Mouse (Mus musculus) forebrain, postnatal 0 days (tissue): ENCODE results near the gene Ms4a3. TPM values are rescaled to one million over a fixed set of nuclear protein-coding genes. Genes with fewer than 3 reads are reported as not detected.

ENCODE experiments used
- ATAC-seq: fragments of 200-750 bp; cut with Nextera tagmentation; 2 replicates; pipeline ENCODE4 v1.8.0; 2017; ENCODE audit warnings: mild to moderate bottlenecking, moderate library complexity
- DNase-seq: peaks from one replicate; pipeline ENCODE4 v3.0.0-alpha.2; 2015
- H3K27ac ChIP-seq: fragments of 300-500 bp; sonication (generic); 2 replicates; pipeline ENCODE4 v1.5.1; 2014; ENCODE audit warnings: low read depth, mild to moderate bottlenecking, antibody characterized with exemption, low read length, moderate library complexity, mixed read lengths
- H3K27me3 ChIP-seq: fragments of 300-500 bp; sonication (generic); 2 replicates; pipeline ENCODE4 v1.6.1; 2014; ENCODE audit warnings: mild to moderate bottlenecking, low read length, mixed read lengths; ENCODE audit not compliant: insufficient read depth
- H3K36me3 ChIP-seq: fragments of 300-500 bp; sonication (generic); 2 replicates; pipeline ENCODE4 v1.6.1; 2014; ENCODE audit warnings: mild to moderate bottlenecking, moderate library complexity; ENCODE audit not compliant: insufficient read depth
- H3K4me1 ChIP-seq: fragments of 300-500 bp; sonication (generic); 2 replicates; pipeline ENCODE4 v1.6.1; 2014; ENCODE audit warnings: antibody characterized with exemption; ENCODE audit not compliant: insufficient read depth
- H3K4me2 ChIP-seq: fragments of 300-500 bp; sonication (generic); 2 replicates; pipeline ENCODE4 v1.6.1; 2014; ENCODE audit warnings: low read depth, mild to moderate bottlenecking, moderate library complexity
- H3K4me3 ChIP-seq: fragments of 300-500 bp; sonication (generic); 2 replicates; pipeline ENCODE4 v1.5.1; 2014; ENCODE audit warnings: low read depth, low read length, mixed read lengths
- H3K9ac ChIP-seq: fragments of 300-500 bp; sonication (generic); 2 replicates; pipeline ENCODE4 v1.6.1; 2014; ENCODE audit warnings: mild to moderate bottlenecking
- H3K9me3 ChIP-seq: fragments of 300-500 bp; sonication (generic); 2 replicates; pipeline ENCODE4 v1.6.1; 2016; ENCODE audit warnings: low read length
- CTCF ChIP-seq: sonication (generic); IDR thresholded peaks from 2 replicates; pipeline ENCODE4 v1.5.1; 2016; ENCODE audit warnings: antibody characterized with exemption, control low read depth, low read depth
- WGBS: fragments of 180-500 bp; shearing (Covaris S2); extraction: QIAGEN DNeasy Blood & Tissue Kit; methylation state at CpG from one replicate; pipeline ENCODE4 v1.1.7; 2014; 5-methylcytosine and 5-hydroxymethylcytosine counted together
- polyA plus RNA-seq: library from polyadenylated mRNA; unstranded; fragments of >200 nt; fragmentation: Nextera tagmentation; extraction: Ambion mirVana; gene quantifications from 2 replicates; pipeline ENCODE4 v1.2.1, GENCODE M21; 2015
- total RNA-seq: library from RNA; depleted of rRNA; stranded (reverse); fragments of >200 nt; gene quantifications from 2 replicates; pipeline ENCODE4 v1.2.3, GENCODE M21; 2014

The Ms4a3 gene
- total and polyA plus RNA-seq, 2 experiments from 2014 or later: not detected

GRCm38 (mm10) chr19:11613776-11614443 is 26.7 kb downstream of the Ms4a3 start:
- no peaks in the 10 kb centered on the region for H3K27me3 ChIP-seq
- ATAC-seq (no peak), DNase-seq (no peak)
- no peaks in the 10 kb centered on the region for H3K36me3 ChIP-seq
- no peaks in the 10 kb centered on the region for H3K4me1 ChIP-seq
- H3K4me3 ChIP-seq: no peak overlapping the region
- H3K9me3 ChIP-seq: no peaks in the 10 kb centered on the region
- no peak overlapping the region for H3K4me2 ChIP-seq
- WGBS: 74% methylated on average over 8 of the region's 8 CpGs
- H3K27ac ChIP-seq: no peak overlapping the region
- TF ChIP-seq CTCF: no peak
- no peak overlapping the region for H3K9ac ChIP-seq

GRCm38 (mm10) chr19:11613084-11613483 is 27.6 kb downstream of the Ms4a3 start:
- whole genome bisulfite sequencing: 98% methylated on average over 1 of the region's 1 CpGs

GRCm38 (mm10) chr19:11612293-11612692 is 28.4 kb downstream of the Ms4a3 start:
- no peak for ATAC-seq
- Histone ChIP-seq H3K4me1 (no peaks in the 10 kb centered on the region), H3K4me3 (no peak overlapping the region), H3K4me2 (no peak overlapping the region), H3K27ac (no peak overlapping the region), H3K27me3 (no peaks in the 10 kb centered on the region), H3K9me3 (no peaks in the 10 kb centered on the region), H3K36me3 (no peaks in the 10 kb centered on the region), H3K9ac (no peak overlapping the region)
- TF ChIP-seq CTCF: no peak
- DNase-seq: no peak
- WGBS: 71% methylated on average over 2 of the region's 2 CpGs

More at GRCm38 (mm10) chr19:11613084-11613483, 27.6 kb downstream of the Ms4a3 start:
- H3K4me1 ChIP-seq: no peaks in the 10 kb centered on the region
- no peak overlapping the region for H3K4me3 ChIP-seq
- TF ChIP-seq CTCF: no peak
- DNase-seq (no peak), ATAC-seq (no peak)
- H3K36me3 ChIP-seq: no peaks in the 10 kb centered on the region
- no peaks in the 10 kb centered on the region for H3K9me3 ChIP-seq
- no peak overlapping the region for H3K4me2 ChIP-seq
- no peak overlapping the region for H3K9ac ChIP-seq
- H3K27ac ChIP-seq: no peak overlapping the region
- H3K27me3 ChIP-seq: no peaks in the 10 kb centered on the region

GRCm38 (mm10) chr19:11611541-11611945 is 29.1 kb downstream of the Ms4a3 start:
- no peak overlapping the region for H3K4me3 ChIP-seq
- ATAC-seq (peak; percentile 91), DNase-seq (peak; percentile 46)
- H3K36me3 ChIP-seq: no peaks in the 10 kb centered on the region
- no peak overlapping the region for H3K4me2 ChIP-seq
- 31% methylated on average over 6 of the region's 6 CpGs for WGBS
- no peaks in the 10 kb centered on the region for H3K27me3 ChIP-seq
- peak; percentile 74 for TF ChIP-seq CTCF
- H3K9me3 ChIP-seq: no peaks in the 10 kb centered on the region
- no peak overlapping the region for H3K27ac ChIP-seq
- no peaks in the 10 kb centered on the region for H3K4me1 ChIP-seq
- no peak overlapping the region for H3K9ac ChIP-seq

- no peak overlapping the region for H3K9ac ChIP-seq
- peak; percentile 66 for TF ChIP-seq CTCF
Measured at GRCm38 (mm10) chr19:11608172-11608571, 32.5 kb downstream of the Ms4a3 start.

GRCm38 (mm10) chr19:11604603-11605002 is 36.0 kb downstream of the Ms4a3 start, which contains the start of gene Ms4a6d:
Ms4a6d (minus strand) TSS chr19:11604849.
- Histone ChIP-seq H3K27me3 (no peaks in the 10 kb centered on the region), H3K36me3 (no peaks in the 10 kb centered on the region), H3K27ac (no peak within 1 kb of the TSS), H3K4me3 (no peak within 1 kb of the TSS), H3K9me3 (no peaks in the 10 kb centered on the region), H3K4me2 (no peak within 1 kb of the TSS), H3K4me1 (no peaks in the 10 kb centered on the region), H3K9ac (no peak within 1 kb of the TSS)
- 93% methylated on average over 2 of the region's 2 CpGs for WGBS
- DNase-seq (no peak), ATAC-seq (no peak)
- no peak for TF ChIP-seq CTCF

More at GRCm38 (mm10) chr19:11608172-11608571, 32.5 kb downstream of the Ms4a3 start:
- 27% methylated on average over 1 of the region's 1 CpGs for WGBS
- Histone ChIP-seq H3K36me3 (no peaks in the 10 kb centered on the region), H3K4me2 (no peak overlapping the region), H3K27me3 (no peaks in the 10 kb centered on the region), H3K9me3 (no peaks in the 10 kb centered on the region), H3K4me1 (no peaks in the 10 kb centered on the region), H3K27ac (no peak overlapping the region), H3K4me3 (no peak overlapping the region)
- DNase-seq (peak; percentile 54), ATAC-seq (peak; percentile 50; the same call in 1 of the 2 replicates)

- Histone ChIP-seq H3K9ac (no peak overlapping the region), H3K4me2 (no peak overlapping the region), H3K9me3 (no peaks in the 10 kb centered on the region), H3K4me1 (no peaks in the 10 kb centered on the region), H3K27me3 (no peaks in the 10 kb centered on the region), H3K36me3 (no peaks in the 10 kb centered on the region), H3K27ac (no peak overlapping the region), H3K4me3 (no peak overlapping the region)
- DNase-seq: peak; percentile 17
- 0 out of 2 replicates have a peak, but pooled peaks have one; percentile 32 for ATAC-seq
- 92% methylated on average over 2 of the region's 2 CpGs for WGBS
- TF ChIP-seq CTCF: peak; percentile 62
Measured at GRCm38 (mm10) chr19:11602026-11602425, 38.6 kb downstream of the Ms4a3 start.
